Mouse (Mus musculus) right cerebral cortex, postnatal 10 days (tissue): ENCODE data around the gene Cenph.
"Not testable (repeated sequence)": the region's sequence is repeated elsewhere in the genome, so short reads cannot be mapped to it uniquely, and the experiment has no call there.

Experiments used
- DNase-seq, 2 experiments: peaks; one replicate each; pipeline ENCODE4 v3.0.0; 2021; ENCODE audit warnings: low spot score in 2 of 2

Cenph gene

DNA sequence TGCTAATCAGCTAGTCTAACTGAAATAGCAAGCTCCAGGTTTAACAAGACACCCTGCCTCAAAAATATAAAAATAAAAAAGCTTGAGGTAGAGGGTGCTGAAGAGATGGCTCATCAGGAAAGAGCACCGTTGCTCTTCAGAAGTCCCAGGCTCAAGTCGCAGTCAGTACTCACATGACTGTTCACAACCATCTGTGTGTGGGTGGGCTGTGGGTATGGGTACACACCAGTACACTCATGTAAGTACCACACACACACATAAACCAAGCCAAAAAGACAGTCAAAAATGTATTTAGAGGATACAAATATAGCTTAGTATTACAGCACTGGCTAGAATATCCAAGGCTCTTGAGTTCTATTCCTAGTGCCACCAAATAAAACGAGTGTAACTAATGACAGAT is 29.6 kb downstream of the Cenph start:
- DNase-seq = peak; percentile 57 to 80

DNA sequence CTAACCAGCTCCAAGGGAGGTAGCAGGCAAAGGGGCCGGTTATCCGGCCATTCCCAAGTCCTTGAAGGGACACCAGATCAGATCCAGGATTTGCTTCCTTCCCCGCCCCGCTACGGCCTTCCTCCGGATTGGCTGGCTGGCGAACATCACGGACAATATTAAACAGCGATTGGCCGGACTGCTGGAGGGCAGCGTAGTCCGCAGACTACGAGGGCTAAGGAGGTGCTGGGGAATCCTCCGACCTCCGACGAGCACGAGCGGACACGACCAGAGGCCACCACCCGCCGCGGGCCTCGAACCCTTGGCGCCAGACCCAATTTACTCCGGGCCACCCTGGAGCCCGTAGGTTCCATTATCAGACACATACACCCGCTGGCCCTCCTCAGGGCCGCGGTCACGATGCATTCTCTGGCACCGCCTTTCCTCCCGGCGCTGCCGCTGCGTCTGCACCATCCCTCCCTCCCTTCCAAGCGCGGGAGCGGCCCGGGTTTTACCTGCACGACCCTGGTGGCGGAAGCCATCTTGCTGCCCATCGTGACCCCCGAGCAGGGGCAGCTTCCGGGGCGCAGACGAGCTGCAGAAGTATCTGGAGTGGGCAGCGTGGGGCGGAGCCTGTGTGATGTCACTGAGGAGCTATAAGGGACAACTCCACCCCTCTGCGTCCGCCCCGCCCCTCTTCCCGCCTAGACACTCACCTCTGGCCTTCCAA is 31.5 kb downstream of the Cenph start, which contains the start of gene Mrps36:
Gene Mrps36, minus strand, starts transcription at position 624 of the 709 bp plus-strand sequence.
- peak; percentile 94 to 95 for DNase-seq

DNA sequence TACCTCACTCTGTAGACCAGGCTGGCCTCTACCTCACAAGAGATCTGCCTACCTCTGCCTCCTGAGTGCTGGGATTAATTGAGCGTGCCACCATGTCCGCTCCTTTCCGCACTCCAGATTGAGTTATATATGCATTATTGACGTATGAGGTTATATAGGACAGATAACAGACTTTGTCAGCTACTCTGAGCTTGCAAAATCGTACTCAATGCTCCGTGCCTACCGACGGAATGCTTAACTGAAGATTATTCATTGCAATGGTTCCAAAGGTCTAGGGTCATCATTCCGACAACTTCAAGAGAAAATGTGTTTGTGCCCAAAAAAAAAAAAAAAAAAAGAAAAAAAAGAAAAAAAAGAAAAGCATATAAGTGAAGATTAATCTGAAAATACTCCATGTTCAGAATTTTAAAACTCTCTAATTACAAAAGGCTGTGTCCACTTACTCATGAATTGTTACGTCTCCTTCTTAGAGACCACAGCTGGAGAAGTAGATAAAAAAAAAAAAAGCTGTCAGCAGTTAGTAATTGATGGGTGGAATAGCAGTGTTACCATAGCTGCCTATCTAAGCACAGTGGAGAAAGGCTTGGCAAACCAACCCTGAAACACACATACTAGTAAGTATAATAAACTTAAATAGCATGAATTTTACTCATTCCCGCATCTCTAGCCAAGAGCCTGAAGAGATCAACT is 32.2 kb downstream of the Cenph start:
- DNase-seq = no peak

DNA sequence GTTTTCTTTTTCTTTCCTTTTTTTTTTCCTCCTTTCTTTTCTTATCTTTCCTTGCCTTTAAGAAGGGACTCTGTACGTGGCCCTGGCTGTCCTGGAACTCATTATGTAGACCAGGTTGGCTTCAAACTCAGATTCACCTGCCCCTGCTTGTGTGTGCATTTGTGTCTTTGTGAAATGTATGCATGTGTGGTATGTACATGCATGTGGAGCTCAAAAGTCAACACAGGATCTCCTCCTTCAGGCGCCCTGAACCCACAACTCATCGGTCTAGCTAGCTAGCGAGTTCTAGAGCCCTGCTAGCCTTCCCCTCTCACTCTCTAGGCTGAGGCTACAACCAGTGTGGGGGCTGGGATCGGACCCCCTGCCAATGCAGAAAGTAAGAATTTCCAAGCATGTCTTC is 32.9 kb downstream of the Cenph start:
- DNase-seq = no peak

DNA sequence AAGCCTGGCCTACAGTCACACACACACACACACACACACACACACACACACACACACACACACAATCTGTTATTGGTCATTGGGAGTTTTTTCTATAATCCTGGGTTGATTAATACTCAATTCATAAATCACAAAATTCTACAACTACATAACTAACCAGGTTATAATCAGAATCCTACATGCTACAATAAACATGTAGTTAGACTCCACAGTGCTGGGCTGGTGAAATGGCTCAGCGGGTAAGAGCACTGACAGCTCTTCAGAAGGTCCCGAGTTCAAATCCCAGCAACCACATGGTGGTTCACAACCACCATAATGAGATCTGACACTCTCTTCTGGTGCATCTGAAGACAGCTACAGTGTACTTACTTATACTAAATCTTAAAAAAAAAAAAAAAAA is 42.9 kb downstream of the Cenph start:
- DNase-seq = no peak

DNA sequence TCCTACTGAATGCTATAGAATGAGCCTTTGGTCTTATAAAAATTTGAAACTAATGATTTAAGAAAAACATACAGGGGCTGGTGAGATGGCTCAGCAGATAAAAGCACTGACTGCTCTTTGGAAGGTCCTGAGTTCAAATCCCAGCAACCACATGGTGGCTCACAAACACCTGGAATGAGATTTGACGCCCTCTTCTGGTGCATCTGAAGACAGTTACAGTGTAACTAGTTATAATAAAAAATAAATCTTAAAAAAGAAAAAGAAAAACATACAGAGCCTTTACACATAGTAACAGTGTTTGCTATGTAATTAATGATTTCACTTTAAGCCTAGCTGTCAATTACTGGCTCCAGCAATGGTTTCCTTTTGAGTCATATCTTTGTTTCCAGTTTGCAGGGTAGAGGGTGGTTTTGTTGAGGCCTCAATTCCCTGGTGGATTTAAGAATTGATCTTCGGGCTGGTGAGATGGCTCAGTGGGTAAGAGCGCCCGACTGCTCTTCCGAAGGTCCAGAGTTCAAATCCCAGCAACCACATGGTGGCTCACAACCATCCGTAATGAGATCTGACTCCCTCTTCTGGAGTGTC is 44.1 kb downstream of the Cenph start:
- not testable (repeated sequence) for DNase-seq

DNA sequence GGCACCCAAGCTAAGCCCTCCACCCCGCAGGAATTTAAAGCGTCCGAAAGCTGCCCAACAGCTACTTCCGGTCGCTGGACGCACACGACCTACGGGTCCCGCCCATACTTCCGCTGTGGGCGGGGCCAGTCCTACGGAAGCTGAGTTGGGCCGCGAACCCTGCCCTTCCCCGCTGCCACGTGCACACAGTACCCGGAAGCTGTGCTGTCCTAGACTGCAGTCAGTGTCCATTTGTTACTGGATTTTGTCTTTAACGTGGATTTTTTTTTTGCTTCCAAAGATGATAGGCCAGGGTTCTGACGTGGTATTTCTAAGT is 44.9 kb downstream of the Cenph start, which contains the start of gene Cdk7:
Gene Cdk7, minus strand, starts transcription at position 79 of the 316 bp plus-strand sequence.
- peak; percentile 96 for DNase-seq

DNA sequence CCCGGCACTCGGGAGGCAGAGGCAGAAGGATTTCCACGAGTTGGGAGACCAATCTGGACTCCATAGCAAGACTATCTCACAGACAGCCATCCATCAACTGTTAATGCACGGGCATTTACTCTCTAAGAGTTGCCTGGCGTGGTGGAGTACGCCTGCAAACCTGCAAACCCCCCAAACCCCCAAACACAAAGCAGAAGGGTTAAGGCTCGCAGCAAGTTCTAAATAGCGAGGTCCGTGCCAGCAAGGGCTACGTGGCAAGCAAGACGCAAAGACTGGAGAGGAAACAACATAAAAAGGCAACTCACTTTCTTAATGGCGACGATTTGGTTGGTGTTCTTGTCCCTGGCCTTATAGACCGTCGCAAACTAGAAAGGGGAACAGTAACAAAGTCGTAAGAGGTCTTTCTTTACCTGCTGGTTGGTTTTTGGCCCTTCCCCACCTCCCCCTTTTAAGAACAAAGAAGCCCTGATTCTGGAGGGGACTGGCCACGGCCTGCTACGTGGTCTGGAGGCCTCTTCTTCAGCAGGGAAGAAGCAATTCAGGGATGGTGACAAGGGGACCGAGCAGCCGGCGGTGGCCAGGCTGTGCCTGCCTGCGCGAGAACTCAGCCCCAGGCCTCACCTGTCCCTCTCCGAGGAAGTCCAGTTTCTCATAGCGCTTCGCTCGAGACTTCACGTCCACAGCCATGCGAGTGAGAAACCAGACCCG is 45.4 kb downstream of the Cenph start:
- DNase-seq = no peak

DNA sequence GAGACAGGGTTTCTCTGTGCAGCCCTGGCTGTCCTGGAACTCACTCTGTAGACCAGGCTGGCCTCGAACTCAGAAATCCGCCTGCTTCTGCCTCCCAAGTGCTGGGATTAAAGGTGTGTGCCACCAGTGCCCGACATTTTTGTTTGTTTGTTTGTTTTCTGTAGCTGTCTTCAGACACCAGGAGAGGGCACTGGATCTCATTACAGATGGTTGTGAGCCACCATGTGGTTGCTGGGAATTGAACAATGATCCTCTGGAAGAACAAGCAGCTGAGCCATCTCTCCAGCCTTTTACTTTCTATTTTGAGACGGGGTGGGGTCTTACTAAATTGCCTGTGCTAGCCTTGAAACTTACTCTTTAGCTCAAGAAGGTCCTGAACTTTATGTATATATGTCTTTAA is 47.2 kb downstream of the Cenph start:
- not testable (repeated sequence) for DNase-seq

DNA sequence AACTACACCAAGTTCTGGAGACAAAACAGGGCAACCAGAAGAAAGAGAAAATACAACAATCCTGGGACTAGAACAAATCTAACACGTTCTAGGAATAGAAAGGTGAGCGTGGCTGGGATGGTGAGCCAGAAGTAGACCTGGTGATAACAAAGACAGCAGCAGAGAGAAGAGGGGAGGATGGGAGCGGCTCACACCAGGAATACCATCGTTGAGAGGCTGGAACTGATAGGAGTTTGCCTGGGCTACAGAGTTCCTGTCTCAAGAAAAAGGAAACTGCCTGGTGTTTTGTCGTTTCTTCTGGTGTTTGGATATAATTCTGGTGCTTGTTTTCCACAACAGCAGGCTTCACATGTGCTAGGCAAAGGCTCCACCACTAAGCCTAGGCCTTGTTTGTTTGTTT is 47.6 kb downstream of the Cenph start:
- DNase-seq = no peak

DNA sequence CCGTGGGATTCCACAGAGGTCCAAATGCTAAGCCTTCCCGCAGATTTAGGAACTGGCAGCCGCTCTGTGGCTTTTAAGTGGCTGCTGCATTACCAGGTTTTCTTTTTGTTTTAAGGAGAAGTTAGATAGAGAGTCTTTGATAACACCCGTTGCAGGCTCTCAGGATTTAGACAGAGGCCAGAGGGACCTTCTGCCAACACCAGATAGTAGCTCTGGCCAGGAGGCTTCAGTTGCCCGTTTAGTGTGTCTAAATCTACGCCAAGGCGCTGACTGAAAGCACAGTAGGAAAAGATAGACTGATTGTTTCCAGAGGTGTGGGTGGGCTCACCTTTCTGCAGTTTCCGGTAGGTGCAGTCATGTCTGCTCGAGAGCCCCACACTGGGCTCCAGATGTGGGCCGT is 50.5 kb downstream of the Cenph start:
- no peak for DNase-seq

DNA sequence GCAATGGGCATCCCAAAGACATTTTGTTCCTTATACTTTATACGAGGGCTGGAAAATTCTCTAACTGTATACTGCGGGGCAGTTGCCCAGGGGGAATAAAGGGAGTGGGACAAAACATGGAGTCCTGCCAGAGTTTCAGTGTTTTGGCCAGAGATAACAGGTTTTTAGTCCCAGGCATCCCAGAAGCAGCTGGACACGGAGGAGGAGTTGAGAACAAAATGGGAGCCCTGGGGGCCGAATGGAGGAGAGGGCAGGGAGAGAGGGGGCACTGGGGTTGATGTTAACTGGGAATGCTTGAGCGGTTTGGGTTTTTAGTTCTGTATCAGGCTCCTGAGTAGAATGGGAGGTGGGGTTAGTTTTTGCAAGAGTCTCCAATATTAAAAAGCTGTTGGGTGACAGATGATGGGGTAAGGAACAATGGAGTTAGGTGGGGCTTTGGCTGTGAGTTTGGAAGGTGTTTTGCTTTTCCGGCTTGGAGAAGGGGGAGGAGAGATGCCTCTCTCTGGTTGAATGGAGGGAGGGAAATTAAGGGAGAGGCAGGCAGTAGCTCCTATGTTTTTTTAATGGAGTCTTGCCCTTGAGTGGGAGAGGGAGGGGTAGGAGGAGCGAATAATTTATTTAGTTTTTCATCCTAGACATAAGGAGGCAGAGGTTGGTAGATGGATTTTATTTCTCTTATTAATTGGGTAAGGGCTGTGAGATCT is 51.5 kb downstream of the Cenph start:
- no peak for DNase-seq

DNA sequence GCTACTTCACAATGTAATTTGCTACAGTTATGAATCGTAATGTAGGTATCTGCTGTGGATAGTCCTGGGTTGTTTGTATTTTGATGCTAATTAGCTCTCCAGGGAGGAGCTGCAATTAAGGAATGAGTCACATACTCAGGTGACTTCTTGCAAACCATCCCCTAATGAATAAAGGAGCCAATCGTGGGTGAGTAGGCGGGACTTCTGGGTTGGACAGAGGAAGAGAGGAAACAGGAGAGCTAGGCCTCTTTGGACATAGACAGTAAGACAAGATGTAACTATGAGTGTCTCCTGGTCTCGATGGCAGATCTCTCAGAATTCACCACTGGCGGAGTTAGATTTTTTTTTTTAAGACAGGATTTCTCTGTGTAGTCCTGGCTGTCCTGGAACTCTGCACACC is 54.0 kb downstream of the Cenph start:
- no peak for DNase-seq

DNA sequence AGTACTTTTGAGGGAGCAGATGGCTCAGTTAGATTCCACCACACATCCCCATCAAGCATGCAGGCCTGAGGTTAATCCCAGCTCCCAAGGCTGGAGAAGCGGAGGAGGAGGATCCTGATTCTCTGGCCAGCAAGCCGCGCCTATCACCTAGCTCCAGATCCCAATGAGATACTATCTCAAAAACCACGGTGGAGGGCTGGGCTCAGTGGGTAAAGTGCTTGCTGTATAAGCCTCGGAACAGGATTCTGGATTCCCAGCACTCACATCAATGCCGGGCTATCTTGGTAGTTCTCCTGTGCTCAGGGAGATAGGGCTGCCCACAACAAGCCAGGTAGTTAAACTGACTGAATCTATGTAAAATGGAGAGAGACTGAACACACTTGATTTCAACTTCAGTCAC is 60.2 kb downstream of the Cenph start:
- no peak for DNase-seq
